Mouse (Mus musculus) frontal cortex, postnatal 25 days (tissue): Measurements from ENCODE around the gene Gm5134.

Source experiments
- DNase-seq, 2 experiments: peaks; one replicate each; pipeline ENCODE4 v3.0.0; 2022; ENCODE audit warnings: low spot score in 2 of 2

Gene Gm5134

GRCm38 (mm10) chr10:75939481-75940234 is 14.7 kb upstream of the Gm5134 start:
- DNase-seq: no peak

- no peak for DNase-seq
Measured at GRCm38 (mm10) chr10:75940520-75940919, 13.8 kb upstream of the Gm5134 start, which contains the start of gene Gm867. Gm867 (minus strand) TSS chr10:75940672.

- DNase-seq: no peak
Measured at GRCm38 (mm10) chr10:75941042-75941824, 13.1 kb upstream of the Gm5134 start.

- DNase-seq: no peak
Measured at GRCm38 (mm10) chr10:75942736-75943477, 11.4 kb upstream of the Gm5134 start, which contains the start of gene Vpreb3. Vpreb3 (plus strand) TSS chr10:75943057.

GRCm38 (mm10) chr10:75944066-75944772 is 10.1 kb upstream of the Gm5134 start:
- no peak for DNase-seq

- no peak for DNase-seq
Measured at GRCm38 (mm10) chr10:75945213-75945612, 9.1 kb upstream of the Gm5134 start.

GRCm38 (mm10) chr10:75945896-75946295 is 8.4 kb upstream of the Gm5134 start:
- DNase-seq: no peak

- DNase-seq: no peak
Measured at GRCm38 (mm10) chr10:75948079-75948478, 6.2 kb upstream of the Gm5134 start.

- DNase-seq: no peak
Measured at GRCm38 (mm10) chr10:75949053-75950045, 5.0 kb upstream of the Gm5134 start.

- DNase-seq: no peak
Measured at GRCm38 (mm10) chr10:75950791-75951210, 3.5 kb upstream of the Gm5134 start.

- no peak for DNase-seq
Measured at GRCm38 (mm10) chr10:75951424-75952050, 2.8 kb upstream of the Gm5134 start.

GRCm38 (mm10) chr10:75973846-75974245 is 19.5 kb downstream of the Gm5134 start:
- DNase-seq: no peak

GRCm38 (mm10) chr10:75975216-75975615 is 20.9 kb downstream of the Gm5134 start:
- no peak for DNase-seq

- no peak for DNase-seq
Measured at GRCm38 (mm10) chr10:75978119-75978834, 24.0 kb downstream of the Gm5134 start.

- DNase-seq: no peak
Measured at GRCm38 (mm10) chr10:75978835-75979157, 24.5 kb downstream of the Gm5134 start.

GRCm38 (mm10) chr10:75979432-75979831 is 25.1 kb downstream of the Gm5134 start:
- DNase-seq: no peak

- DNase-seq: no peak
Measured at GRCm38 (mm10) chr10:75990430-75991042, 36.2 kb downstream of the Gm5134 start.

GRCm38 (mm10) chr10:75993616-75994240 is 39.4 kb downstream of the Gm5134 start:
- no peak for DNase-seq
